Mouse (Mus musculus) granulocyte monocyte progenitor cell, adult 5-6 weeks (primary cell): ENCODE results near the gene Whrn. TPM values are rescaled to one million over a fixed set of nuclear protein-coding genes. Genes with fewer than 3 reads are reported as not detected.

Source experiments
- ATAC-seq: replicated peaks from 2 replicates; pipeline ENCODE4 v1.8.0; 2016; ENCODE audit warnings: mild to moderate bottlenecking, moderate TSS enrichment, inconsistent platforms; ENCODE audit not compliant: poor library complexity, severe bottlenecking
- total RNA-seq, 2 experiments: library from RNA; stranded (forward) in 1 of 2; stranded (reverse) in 1 of 2; fragments of 200-712, 200-1000 nt in 1 of 2; fragments of >200 nt in 1 of 2; fragmentation: Nextera tagmentation in 1 of 2; gene quantifications; 2 replicates each; pipeline ENCODE4 v1.2.3; 2014 to 2017

Whrn gene
- total RNA-seq, 2 experiments from 2014 or later = 1.7 to 3.4 TPM

DNA sequence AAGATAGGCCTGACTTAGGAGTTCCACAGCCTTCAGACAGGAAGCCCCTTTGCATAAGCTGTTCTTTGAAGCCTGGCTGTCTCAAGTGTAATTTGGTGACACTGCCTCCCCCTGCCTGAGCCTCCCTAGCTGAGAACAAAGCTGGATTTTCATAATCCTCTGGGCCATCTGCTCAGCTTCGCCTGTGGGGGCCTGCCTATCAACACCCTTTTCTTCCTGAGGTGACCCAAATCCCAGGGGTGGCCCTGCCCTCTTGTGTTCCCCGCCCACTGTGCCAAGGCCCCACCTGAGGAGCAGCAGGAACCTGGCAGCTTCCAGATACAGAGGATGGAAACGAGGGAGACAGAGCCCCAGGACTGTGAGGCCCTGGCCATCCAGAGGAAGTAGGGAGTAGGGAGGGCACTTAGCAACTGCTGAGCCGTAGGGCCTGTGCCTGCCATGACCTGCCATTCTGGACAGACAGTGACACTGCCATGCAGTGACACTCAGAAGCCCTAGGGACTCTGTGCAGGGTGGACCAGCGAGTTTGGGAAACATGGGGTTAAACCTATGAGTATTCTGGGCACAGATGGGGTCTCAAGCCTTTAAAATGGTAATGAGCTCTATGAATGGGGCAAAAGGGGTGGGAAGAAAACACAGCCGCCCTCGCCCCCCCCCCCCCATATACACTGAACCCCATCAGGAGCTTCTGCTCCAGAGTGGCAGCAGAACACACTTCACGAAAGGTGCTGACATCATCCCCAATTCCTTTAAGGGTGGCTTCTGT is 106.5 kb downstream of the Whrn start:
- no peak for ATAC-seq

DNA sequence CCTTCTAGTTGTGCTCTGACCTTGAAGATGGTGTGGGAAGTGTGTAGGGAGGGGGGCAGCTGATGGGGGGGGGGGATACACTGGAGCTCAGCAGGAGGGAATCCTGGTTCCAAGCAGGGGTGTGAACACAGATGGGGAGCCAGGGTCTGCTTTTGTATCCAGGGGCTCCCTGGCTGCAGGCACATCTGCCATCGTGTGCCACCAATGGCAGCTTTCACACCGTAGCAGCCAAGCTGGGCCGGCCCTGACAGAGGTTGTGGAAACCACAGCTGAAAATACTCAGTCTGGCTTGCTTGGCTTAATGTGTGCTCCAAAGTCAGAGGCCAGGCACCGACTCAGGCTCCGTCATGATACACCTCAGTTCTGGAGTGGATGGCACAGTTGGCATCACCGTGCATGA is 107.8 kb downstream of the Whrn start:
- ATAC-seq = no peak

DNA sequence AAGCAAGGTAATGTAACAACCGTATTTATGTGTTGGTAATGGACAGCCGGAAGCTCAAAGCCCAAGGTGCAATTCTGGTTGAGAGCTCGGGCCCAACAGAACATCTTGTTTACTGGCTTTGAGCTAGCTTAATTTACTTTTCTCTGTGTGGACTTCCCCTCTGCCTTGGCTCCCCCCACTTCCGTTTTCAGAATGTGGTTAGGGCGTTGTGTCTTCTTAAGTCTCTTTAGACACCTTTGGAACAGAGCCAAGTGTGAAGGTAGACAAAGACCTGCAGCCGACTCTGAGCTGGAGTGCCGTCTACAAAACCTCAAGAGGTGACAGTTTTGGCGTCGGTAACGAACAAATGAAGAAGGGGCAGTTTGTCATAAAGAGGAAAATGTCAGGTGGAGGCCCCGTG is 110.0 kb downstream of the Whrn start:
- ATAC-seq = peak; percentile 59

DNA sequence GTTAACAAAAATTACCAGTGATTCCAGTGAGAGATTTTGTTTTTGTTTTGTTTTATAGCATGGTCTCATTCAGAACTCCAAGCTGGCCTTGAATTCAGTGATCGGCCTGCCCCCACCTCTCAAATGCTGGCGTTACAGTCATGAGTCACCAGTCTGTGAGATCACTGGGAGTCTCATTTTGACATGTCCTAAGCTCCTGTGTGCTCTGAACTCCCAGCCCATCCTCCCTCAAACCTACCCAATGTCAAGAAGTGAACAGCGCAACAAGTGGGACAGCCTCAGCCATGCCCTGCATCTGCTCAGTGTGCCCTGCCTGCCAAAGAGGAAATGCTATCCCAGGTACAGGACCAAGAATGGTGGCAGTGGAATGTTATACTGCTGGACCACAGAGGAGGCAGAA is 110.5 kb downstream of the Whrn start:
- no peak for ATAC-seq

DNA sequence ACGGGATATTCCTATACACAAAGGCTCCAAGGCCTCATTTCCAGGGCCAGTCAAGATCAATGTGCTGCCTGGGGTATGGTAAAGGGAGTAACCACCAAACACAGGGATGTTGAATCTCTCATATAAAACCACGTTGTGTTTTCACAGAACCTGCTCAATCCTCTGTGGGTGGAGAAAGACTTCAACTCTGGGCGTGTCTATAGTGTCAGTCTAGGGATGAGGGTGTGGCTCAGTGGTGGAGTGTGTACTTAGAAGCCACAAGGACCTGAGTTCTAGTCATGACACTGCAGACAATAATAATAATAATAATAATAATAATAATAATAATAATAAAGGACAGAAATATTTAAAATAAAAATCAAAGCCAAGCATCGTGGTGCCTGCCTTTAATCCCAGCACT is 111.5 kb downstream of the Whrn start:
- no peak for ATAC-seq

DNA sequence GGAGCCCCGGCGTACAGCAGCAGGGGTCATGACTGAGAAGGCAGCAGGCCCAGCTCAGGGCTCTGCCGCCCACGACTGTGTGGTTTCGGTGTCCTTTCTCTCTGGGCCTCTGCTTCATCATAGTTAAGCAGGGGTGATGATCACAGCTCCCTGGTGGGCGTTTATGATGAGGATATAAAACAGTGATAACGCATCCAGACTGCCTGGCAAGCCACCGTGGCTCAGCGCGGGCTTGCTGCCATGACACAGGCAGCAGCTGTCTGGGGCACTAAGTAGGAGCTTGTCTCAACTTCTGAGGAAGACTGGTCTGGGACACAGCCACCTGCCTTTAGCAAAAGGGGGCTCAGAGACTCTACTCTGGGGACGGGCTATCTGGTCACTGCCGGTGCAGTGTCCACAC is 112.3 kb downstream of the Whrn start:
- no peak for ATAC-seq

DNA sequence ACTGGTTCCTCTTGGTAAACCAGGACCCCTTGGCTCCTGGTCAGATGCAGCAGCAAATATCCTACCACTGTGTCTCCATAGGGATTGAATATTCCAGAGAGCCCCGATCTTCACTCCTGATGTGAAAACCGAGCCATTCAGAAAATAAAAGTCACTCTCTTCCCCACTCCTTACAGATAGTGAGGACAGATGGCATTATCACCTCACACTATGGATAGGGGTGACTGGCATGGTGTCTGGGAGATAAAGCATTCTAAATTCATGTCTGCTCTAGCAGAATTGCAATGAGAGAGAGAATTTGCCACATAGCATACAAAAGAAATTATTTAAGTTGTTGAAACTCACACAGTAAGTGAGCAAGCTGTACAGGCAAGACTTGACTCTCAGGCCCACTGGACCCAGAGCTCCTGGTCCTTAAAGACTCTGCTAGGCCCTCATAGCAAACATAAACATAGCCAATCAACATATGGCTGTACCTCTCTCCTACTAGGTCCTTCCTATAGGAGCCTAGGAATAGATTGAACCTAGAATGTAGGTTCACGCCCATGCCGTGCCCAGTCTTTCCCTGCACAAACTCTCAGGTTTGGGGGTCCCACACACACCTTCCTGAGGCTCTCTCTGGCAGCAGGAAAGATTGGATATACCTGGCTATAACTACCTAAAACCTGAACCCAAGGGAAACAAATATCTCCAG is 113.0 kb downstream of the Whrn start:
- no peak for ATAC-seq

DNA sequence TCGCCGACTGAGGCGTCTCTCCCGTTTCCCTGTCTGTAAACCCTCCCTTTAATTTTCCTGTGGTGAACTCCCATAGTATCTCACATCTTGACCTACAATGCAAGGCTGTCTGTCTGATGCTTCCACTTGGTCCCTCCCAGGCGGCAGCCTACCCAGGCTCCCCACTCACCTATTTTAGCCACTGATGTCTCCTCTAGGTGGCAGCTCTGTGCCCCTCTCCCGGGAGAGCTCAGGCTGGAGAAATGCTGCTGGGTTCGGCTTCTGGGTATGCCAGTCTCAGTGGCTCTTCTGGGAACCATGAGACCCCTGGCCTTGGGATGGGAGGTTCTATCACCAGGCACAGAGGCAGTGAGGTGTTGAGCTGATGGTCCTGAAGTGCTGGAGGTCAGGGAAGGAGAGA is 118.3 kb downstream of the Whrn start:
- ATAC-seq = no peak

DNA sequence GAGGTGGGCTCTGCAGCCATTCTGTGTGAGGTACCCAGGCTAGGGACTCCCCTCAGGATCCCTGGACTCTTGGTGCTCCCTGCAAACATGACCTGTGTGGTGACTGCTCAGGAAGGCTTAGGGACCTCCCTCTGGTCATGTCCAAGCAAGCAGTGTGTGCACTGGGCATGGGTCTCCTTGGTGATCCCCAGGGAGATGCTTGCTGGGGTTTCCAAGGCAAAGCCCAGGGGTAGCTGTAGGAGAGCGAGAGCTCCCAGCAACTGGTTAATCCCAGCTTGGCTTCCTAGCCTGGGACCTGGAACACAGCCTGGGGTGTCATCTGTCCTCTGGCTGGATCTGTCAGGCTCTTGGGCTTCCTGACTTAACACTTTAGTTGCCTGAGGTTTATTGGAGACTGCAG is 120.4 kb downstream of the Whrn start:
- no peak for ATAC-seq

DNA sequence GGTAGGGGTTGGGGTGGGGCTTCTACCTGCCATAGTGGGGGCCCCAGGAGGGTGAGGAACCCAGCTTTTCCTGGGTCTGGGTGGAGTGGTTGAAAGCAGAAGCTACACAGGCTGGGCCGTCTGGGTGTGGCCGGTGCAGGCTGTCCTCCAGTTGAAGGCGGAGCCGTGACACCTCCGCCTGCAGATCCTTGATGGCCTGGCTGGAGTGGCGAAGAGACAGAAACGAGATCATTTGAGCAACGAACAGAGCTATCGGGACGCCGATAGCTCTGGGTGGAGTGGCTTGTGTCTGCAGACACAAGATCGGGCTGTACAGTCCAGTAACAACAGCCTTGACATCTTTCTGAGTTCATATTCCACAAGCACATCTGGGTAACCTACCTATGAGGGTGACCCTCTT is 121.5 kb downstream of the Whrn start:
- 0 out of 2 replicates have a peak, but pooled peaks have one; percentile 28 for ATAC-seq

DNA sequence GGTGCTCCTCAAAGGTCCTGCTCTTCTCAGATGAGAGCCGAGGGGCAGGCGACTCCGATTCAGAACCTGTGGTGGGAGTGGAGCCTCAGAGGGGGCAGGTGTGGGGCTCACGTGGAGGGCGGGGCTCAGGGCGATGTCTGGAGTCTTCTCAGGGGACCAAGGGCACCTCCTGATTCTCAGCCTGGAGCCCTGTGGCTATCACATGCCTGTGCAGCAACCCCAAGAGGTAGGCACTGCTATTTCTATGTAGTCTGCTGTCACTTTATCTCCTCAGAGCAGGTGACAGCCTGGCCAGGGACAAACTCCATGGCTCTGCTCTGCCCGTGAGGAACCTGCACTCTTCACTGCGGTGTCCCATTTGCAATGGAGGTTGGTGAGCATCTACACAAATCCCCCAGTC is 122.4 kb downstream of the Whrn start:
- ATAC-seq = no peak

DNA sequence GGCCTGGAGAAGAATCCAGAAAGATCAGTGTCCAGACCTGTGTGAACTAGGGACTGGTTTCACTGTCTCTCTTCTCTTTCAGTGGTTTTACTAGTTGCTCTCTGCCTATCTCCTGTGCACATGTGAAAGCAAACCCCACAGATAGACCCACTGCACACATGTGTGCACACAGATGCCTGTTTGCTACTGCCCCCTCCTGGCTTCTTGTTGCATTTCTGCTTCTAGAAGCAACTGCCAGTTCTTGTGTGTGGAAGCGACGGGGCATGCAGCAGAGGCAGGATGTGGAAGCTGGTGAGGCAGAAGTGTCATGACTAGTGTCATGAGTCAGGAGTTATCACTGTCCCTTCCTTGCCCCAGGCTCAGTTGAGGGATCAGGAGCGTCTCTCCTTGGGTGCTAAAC is 123.9 kb downstream of the Whrn start:
- peak; percentile 52 for ATAC-seq

DNA sequence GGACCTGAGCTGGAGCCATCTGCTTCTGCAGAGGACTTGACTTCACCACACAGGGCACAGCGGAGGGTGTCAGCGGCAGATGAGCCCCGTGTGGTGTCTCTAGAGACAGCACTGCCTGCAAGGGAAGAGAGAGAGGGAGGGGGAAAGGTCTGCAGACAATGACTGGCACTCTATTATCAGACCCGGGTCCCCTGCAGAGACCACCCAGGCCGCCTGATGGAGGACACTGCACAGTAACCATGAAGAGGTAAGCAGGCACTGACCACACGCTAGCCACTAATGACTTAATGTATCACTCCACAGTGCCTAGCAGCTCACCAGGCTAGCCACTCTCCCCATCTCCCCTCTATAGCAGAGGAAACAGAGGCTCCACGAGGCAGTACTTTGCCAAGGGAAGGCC is 124.9 kb downstream of the Whrn start:
- ATAC-seq = no peak

DNA sequence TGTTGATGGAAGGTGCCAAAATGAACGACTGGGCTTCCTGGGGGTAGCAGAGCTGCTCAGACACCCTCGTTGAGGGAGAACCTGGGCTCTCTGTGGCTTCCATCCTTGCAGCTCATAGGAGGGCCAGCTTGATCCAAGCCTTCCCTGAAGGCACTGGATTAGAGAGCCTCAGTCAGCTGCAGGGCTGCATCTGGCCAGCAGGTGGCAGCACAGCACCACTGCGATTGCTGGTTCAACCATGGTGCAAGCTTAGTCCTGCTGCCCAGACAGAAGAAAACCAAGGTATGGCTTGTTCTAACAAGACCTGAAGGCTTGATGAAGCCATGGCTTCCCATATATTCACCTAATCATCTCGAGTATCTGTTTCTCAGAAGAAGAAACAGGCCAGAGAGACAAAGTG is 127.2 kb downstream of the Whrn start:
- ATAC-seq = peak; percentile 74

Other genes starting within 250 kb of the Whrn start
- gene Orm1, start 151.4 kb downstream of the Whrn start, total RNA-seq (2014; fragmentation: Nextera tagmentation) = not detected in 2 replicates
- 1.3 and 3.2 TPM in 2 replicates for gene Orm1, start 151.4 kb downstream of the Whrn start, total RNA-seq (2017)
- gene Orm3, start 139.8 kb downstream of the Whrn start, total RNA-seq (2014; fragmentation: Nextera tagmentation) = not detected in 2 replicates
- not detected in 2 replicates for gene Orm3, start 139.8 kb downstream of the Whrn start, total RNA-seq (2017)
- not detected in 2 replicates for gene Orm2, start 133.5 kb downstream of the Whrn start, total RNA-seq (2014; fragmentation: Nextera tagmentation)
- gene Orm2, start 133.5 kb downstream of the Whrn start, total RNA-seq (2017) = not detected in 2 replicates
- 32.9 and 33.6 TPM in 2 replicates for gene Akna, start 92.6 kb downstream of the Whrn start, total RNA-seq (2014; fragmentation: Nextera tagmentation)
- gene Akna, start 92.6 kb downstream of the Whrn start, total RNA-seq (2017) = 9.7 and 13.6 TPM in 2 replicates
- gene Atp6v1g1, start 48.8 kb upstream of the Whrn start, total RNA-seq (2014; fragmentation: Nextera tagmentation) = 97.1 and 115 TPM in 2 replicates
- gene Atp6v1g1, start 48.8 kb upstream of the Whrn start, total RNA-seq (2017) = 72.3 and 98.9 TPM in 2 replicates
- gene Tmem268, start 62.8 kb upstream of the Whrn start, total RNA-seq (2014; fragmentation: Nextera tagmentation) = 6.5 and 6.6 TPM in 2 replicates
- 14.6 and 16.7 TPM in 2 replicates for gene Tmem268, start 62.8 kb upstream of the Whrn start, total RNA-seq (2017)
- not detected in 2 replicates for gene Gm11213, start 109.3 kb upstream of the Whrn start, total RNA-seq (2014; fragmentation: Nextera tagmentation)
- not detected in 2 replicates for gene Gm11213, start 109.3 kb upstream of the Whrn start, total RNA-seq (2017)
- gene Tex48, start 126.4 kb upstream of the Whrn start, total RNA-seq (2014; fragmentation: Nextera tagmentation) = not detected in 2 replicates
- not detected in 2 replicates for gene Tex48, start 126.4 kb upstream of the Whrn start, total RNA-seq (2017)
- gene Gm11214, start 167.4 kb upstream of the Whrn start, total RNA-seq (2014; fragmentation: Nextera tagmentation) = not detected in 2 replicates
- not detected in 2 replicates for gene Gm11214, start 167.4 kb upstream of the Whrn start, total RNA-seq (2017)
- gene Tnfsf15, start 249.1 kb upstream of the Whrn start, total RNA-seq (2014; fragmentation: Nextera tagmentation) = 0.26 and 1.2 TPM in 2 replicates
- gene Tnfsf15, start 249.1 kb upstream of the Whrn start, total RNA-seq (2017) = 0.88 TPM in 1 of 2 replicates, not detected in the other